Mouse (Mus musculus) neural tube, embryonic 14.5 days (tissue): ENCODE measurements around the gene Zfp65. TPM values are rescaled to one million over a fixed set of nuclear protein-coding genes. Genes with fewer than 3 reads are reported as not detected.
"Not testable (repeated sequence)": the region's sequence is repeated elsewhere in the genome, so short reads cannot be mapped to it uniquely, and the experiment has no call there.

Source experiments
- ATAC-seq: fragments of 200-750 bp; cut with Nextera tagmentation; 2 replicates; pipeline ENCODE4 v1.8.0; 2017; ENCODE audit warnings: low read depth, mild to moderate bottlenecking, moderate TSS enrichment, moderate library complexity
- H3K27ac ChIP-seq: fragments of 300-500 bp; sonication (generic); 2 replicates; pipeline ENCODE4 v1.5.1; 2014; ENCODE audit warnings: low read depth, mild to moderate bottlenecking, control low read depth, low read length, moderate library complexity, mixed read lengths
- H3K27me3 ChIP-seq: fragments of 300-500 bp; sonication (generic); 2 replicates; pipeline ENCODE4 v1.6.1; 2014; ENCODE audit warnings: low read length; ENCODE audit not compliant: control insufficient read depth, insufficient read depth
- H3K36me3 ChIP-seq: fragments of 300-500 bp; sonication (generic); 2 replicates; pipeline ENCODE4 v1.6.1; 2014; ENCODE audit warnings: low read length, mixed read lengths; ENCODE audit not compliant: control insufficient read depth, insufficient read depth
- H3K4me1 ChIP-seq: fragments of 300-500 bp; sonication (generic); 2 replicates; pipeline ENCODE4 v1.6.1; 2014; ENCODE audit warnings: low read length; ENCODE audit not compliant: control insufficient read depth, insufficient read depth
- H3K4me2 ChIP-seq: fragments of 300-500 bp; sonication (generic); 2 replicates; pipeline ENCODE4 v1.6.1; 2014; ENCODE audit warnings: mild to moderate bottlenecking, low read depth, low read length, control low read depth
- H3K4me3 ChIP-seq: fragments of 300-500 bp; sonication (generic); 2 replicates; pipeline ENCODE4 v1.5.1; 2014; ENCODE audit warnings: low read depth, low read length, control low read depth, mixed read lengths
- H3K9ac ChIP-seq: fragments of 300-500 bp; sonication (generic); replicated peaks from 2 replicates; pipeline ENCODE4 v1.6.1; 2014; ENCODE audit warnings: low read depth, mild to moderate bottlenecking, control low read depth, low read length, mixed read lengths
- H3K9me3 ChIP-seq: fragments of 300-500 bp; sonication (generic); 2 replicates; pipeline ENCODE4 v1.6.1; 2016; ENCODE audit warnings: low read length; ENCODE audit not compliant: control insufficient read depth
- WGBS: fragments of 180-500 bp; shearing (Covaris S2); extraction: QIAGEN DNeasy Blood & Tissue Kit; methylation state at CpG from one replicate; pipeline ENCODE4 v1.1.7; 2014; 5-methylcytosine and 5-hydroxymethylcytosine counted together
- polyA plus RNA-seq: library from polyadenylated mRNA; unstranded; fragments of >200 nt; fragmentation: Nextera tagmentation; extraction: Ambion mirVana; gene quantifications from 2 replicates; pipeline ENCODE4 v1.2.1, GENCODE M21; 2014

The Zfp65 gene
- polyA plus RNA-seq, result 6.1 TPM in 2 replicates

GRCm38 (mm10) chr13:67728641-67729318 lies at the start of gene Zfp65:
Gene Zfp65 (minus strand): TSS chr13:67729173.
- Histone ChIP-seq H3K4me2 (peak within 1 kb of the TSS; percentile 66), H3K4me1 (no peaks in the 10 kb centered on the region), H3K27ac (no peak within 1 kb of the TSS), H3K9ac (peak within 1 kb of the TSS; percentile 67), H3K27me3 (no peaks in the 10 kb centered on the region), H3K9me3 (no peaks in the 10 kb centered on the region), H3K36me3 (no peaks in the 10 kb centered on the region), H3K4me3 (peak within 1 kb of the TSS; percentile 53)
- peak; percentile 85 for ATAC-seq
- WGBS, result 2% methylated on average over 19 of the region's 21 CpGs

DNA sequence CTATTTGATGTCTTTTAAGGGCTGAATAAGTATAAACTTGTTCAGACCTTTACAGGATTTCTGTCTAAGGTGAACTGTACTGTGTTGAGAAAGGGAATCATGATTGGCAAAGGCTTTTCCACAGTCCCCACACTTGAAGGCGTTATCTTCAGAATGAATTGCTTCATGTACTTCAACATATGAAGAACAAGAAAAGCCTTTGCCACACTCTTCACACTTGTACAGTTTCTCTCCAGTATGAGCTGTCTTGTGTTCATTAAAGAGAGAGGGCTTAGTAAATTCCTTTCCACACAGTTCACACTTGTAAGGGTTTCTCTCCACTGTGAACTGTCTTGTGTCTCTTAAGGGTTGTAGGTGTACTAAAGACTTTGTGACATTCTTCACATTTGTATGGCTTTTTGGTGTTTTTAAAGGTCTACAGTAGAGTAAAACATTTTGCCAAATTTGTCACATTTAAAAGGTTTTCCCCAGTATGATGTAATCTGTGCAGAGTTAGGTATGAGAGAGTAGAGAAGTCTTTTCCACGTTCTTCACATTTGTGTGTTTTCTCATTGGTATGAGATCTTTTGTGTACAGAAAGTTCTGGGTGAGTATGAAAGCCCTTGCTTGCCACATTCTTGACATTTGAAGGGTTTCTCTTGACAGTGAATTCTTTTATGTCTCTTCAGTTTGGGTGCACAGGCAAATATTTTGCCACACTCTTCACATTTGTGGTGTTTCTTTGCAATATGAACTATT lies 34.2 kb upstream of the Zfp65 start:
- no peaks in the 10 kb centered on the region for H3K27me3 ChIP-seq
- no peaks in the 10 kb centered on the region for H3K4me1 ChIP-seq
- H3K4me2 ChIP-seq, result no peak overlapping the region
- ATAC-seq, result no peak
- H3K4me3 ChIP-seq, result no peak overlapping the region
- no peaks in the 10 kb centered on the region for H3K9me3 ChIP-seq
- WGBS, result 86% methylated on average over 2 of the region's 2 CpGs
- H3K9ac ChIP-seq, result no peak overlapping the region
- no peak overlapping the region for H3K27ac ChIP-seq
- H3K36me3 ChIP-seq, result no peaks in the 10 kb centered on the region

GRCm38 (mm10) chr13:67759966-67760365 lies 31.0 kb upstream of the Zfp65 start:
- WGBS, result 81% methylated on average over 1 of the region's 1 CpGs
- Histone ChIP-seq H3K4me2 (no peak overlapping the region), H3K36me3 (no peaks in the 10 kb centered on the region), H3K4me1 (no peaks in the 10 kb centered on the region), H3K27me3 (no peaks in the 10 kb centered on the region), H3K27ac (no peak overlapping the region), H3K9me3 (no peaks in the 10 kb centered on the region), H3K9ac (no peak overlapping the region), H3K4me3 (no peak overlapping the region)
- ATAC-seq, result no peak

GRCm38 (mm10) chr13:67755761-67756160 lies 26.8 kb upstream of the Zfp65 start:
- no peak overlapping the region for H3K27ac ChIP-seq
- ATAC-seq, result no peak
- H3K4me1 ChIP-seq, result peaks cover 5% of the 10 kb centered on the region; the same call in 1 of the 2 replicates
- 90% methylated on average over 6 of the region's 6 CpGs for WGBS
- H3K9ac ChIP-seq, result no peak overlapping the region
- no peaks in the 10 kb centered on the region for H3K9me3 ChIP-seq
- H3K4me2 ChIP-seq, result peak overlapping the region; percentile 55; the same call in 1 of the 2 replicates
- no peaks in the 10 kb centered on the region for H3K36me3 ChIP-seq
- H3K27me3 ChIP-seq, result no peaks in the 10 kb centered on the region
- no peak overlapping the region; the same call in 1 of the 2 replicates for H3K4me3 ChIP-seq

DNA sequence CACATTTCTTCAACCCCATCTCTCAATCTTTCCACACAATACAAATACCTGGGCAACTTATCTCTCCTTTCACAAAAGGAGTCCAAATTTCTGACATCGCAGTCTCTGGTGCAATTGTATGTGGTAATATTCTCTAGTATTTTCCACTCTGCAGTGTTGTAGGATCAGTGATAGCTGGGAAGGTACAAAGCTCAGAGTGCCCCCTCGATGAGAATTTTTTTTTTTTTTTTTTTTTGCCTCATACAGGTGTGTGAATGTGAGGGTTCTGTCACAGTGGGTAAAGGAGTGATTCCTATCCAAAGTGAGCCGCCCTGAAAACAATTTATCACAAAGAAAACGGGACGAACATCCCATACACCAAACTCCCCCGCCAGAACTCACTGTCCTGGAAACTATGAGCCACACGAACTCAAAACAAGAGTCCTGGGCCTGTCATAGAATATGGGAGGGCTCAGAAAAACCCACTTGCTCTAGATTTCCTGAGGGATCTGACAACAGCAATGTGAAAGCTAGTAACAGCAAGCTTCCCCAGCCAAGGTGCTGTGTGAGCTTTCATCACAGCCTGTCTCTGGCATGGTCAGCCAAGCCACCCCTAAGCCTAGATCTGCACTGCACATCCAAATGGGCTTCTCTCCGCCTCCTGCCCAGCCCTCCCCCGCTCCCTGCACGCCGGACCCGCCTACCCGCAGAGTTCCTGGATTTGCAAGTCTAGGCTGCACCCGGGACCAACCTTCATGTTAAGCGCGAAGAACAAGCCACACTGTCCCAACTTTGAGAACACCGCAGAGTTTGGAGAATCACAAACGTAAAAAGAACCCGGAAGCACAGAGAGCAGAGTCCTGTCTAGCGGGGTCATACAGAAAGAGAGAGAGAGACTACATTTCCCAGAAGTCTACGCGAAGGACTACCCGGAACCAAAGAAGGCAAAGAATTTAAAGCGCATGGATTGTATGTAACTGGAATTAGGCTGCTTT lies 25.6 kb upstream of the Zfp65 start, which contains the start of gene Zfp85:
Gene Zfp85 (minus strand): TSS at position 896 of the 974 bp plus-strand sequence.
- WGBS, result 7% methylated on average over 24 of the region's 24 CpGs
- ATAC-seq, result peak; percentile 96
- peak within 1 kb of the TSS; percentile 44; the same call in 1 of the 2 replicates for H3K27ac ChIP-seq
- no peaks in the 10 kb centered on the region for H3K27me3 ChIP-seq
- peak within 1 kb of the TSS; percentile 55 for H3K4me2 ChIP-seq
- no peaks in the 10 kb centered on the region for H3K9me3 ChIP-seq
- peaks cover 5% of the 10 kb centered on the region; the same call in 1 of the 2 replicates for H3K4me1 ChIP-seq
- H3K9ac ChIP-seq, result peak within 1 kb of the TSS; percentile 58
- H3K4me3 ChIP-seq, result peak within 1 kb of the TSS; percentile 66
- H3K36me3 ChIP-seq, result no peaks in the 10 kb centered on the region

DNA sequence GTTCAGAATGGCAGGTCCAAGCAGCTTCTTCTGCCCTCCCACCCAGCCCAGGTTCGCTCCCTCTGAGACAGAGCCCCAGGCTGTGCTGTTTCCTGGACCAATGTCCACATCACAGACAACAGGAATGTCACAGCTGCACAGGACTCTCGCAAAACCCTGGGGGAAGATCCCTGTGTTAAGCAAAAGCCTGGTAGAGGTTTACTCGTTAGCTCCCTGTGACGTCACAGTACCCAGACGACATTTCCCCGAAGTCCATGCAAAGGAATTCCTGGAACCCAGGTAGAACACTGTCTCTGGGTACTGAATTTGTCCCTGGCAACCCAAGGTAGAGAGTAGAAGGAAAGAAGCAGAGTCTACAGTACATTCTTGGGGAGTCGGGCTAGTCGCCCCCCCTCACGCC lies 14.9 kb upstream of the Zfp65 start:
- Histone ChIP-seq H3K4me1 (no peaks in the 10 kb centered on the region), H3K9me3 (no peaks in the 10 kb centered on the region), H3K4me3 (no peak overlapping the region), H3K27ac (no peak overlapping the region), H3K4me2 (no peak overlapping the region), H3K27me3 (no peaks in the 10 kb centered on the region), H3K36me3 (peaks cover 13% of the 10 kb centered on the region), H3K9ac (no peak overlapping the region)
- ATAC-seq, result no peak
- WGBS, result 95% methylated on average over 9 of the region's 9 CpGs

GRCm38 (mm10) chr13:67742941-67743340 lies 14.0 kb upstream of the Zfp65 start:
- no peak overlapping the region for H3K27ac ChIP-seq
- H3K36me3 ChIP-seq, result peaks cover 5% of the 10 kb centered on the region
- H3K27me3 ChIP-seq, result no peaks in the 10 kb centered on the region
- H3K9ac ChIP-seq, result no peak overlapping the region
- H3K4me3 ChIP-seq, result no peak overlapping the region
- no peaks in the 10 kb centered on the region for H3K9me3 ChIP-seq
- H3K4me1 ChIP-seq, result no peaks in the 10 kb centered on the region
- no peak overlapping the region for H3K4me2 ChIP-seq
- WGBS, result 96% methylated on average over 3 of the region's 3 CpGs
- no peak for ATAC-seq

DNA sequence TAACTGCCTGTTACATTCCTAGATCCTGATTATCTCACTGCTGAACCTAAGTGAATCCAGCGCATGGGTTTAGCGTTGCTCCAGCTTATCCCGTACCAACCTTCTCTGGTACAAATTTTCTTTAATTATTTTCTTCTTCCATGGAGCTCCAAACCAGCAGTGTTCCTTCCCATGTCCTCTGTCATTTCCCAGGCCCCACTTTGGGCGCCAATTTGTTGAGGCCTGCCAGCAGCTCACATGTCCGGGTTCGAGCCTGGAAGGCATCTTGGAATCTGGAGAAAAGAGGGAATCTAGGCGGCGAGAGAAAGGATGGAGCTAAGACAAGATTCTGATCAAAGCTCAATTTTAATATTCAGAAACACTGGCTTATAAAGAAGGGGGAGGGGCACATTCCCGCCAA lies 5.4 kb upstream of the Zfp65 start:
- not testable (repeated sequence) for H3K27ac ChIP-seq, H3K36me3 ChIP-seq, H3K9ac ChIP-seq, H3K4me2 ChIP-seq, ATAC-seq, H3K4me3 ChIP-seq, H3K4me1 ChIP-seq, H3K27me3 ChIP-seq, H3K9me3 ChIP-seq
- WGBS, result 90% methylated on average over 9 of the region's 9 CpGs
